In genomic region chr11:105362041-105362765, GRCm38 (mm10) we compare ENCODE assay signal across 10 mouse cellular contexts.
DNase-seq lines count a peak whose midpoint lies in the region; ATAC-seq and TF ChIP-seq lines count a peak whose summit lies in the region.
"Had no signal": no experiment of that assay in that cellular context is flagged by ENCODE, and none has a peak within 500 bp of the region (broad histone marks: within the 10 kb centered on the region; RNA-seq: fewer than 3 reads in every experiment).

No protein-coding gene starts in this region.

- WGBS in forebrain, embryonic 16.5 days = 82% methylated on average over 4 of the region's 4 CpGs
- 72% methylated on average over 4 of the region's 4 CpGs for WGBS in forebrain, postnatal 0 days
- 78% methylated on average over 4 of the region's 4 CpGs for WGBS in kidney, embryonic 15.5 days
- 82% methylated on average over 4 of the region's 4 CpGs for WGBS in kidney, embryonic 16.5 days
- 77% methylated on average over 4 of the region's 4 CpGs for WGBS in midbrain, postnatal 0 days
- WGBS in midbrain, embryonic 16.5 days = 88% methylated on average over 4 of the region's 4 CpGs
- 84% methylated on average over 4 of the region's 4 CpGs for WGBS in liver, postnatal 0 days (ENCODE audit: insufficient replicate concordance)

- TF ChIP-seq CTCF in forebrain, postnatal 0 days (IDR thresholded peaks at IDR 0.05; ENCODE audit: low read depth) = no peak
- TF ChIP-seq CTCF in midbrain, postnatal 0 days (IDR thresholded peaks at IDR 0.05) = no peak
- TF ChIP-seq CTCF in liver, postnatal 0 days (IDR thresholded peaks at IDR 0.05; ENCODE audit: low read depth) = no peak

- H3K4me3 ChIP-seq in forebrain, embryonic 16.5 days (replicated peaks; ENCODE audit: low read length) = no peak overlapping the region
- no peak overlapping the region for H3K4me3 ChIP-seq in forebrain, postnatal 0 days (ENCODE audit: low read depth, low read length)
- 0 out of 2 replicates have a peak overlapping the region, but pooled peaks have one; percentile 60 for H3K4me3 ChIP-seq in kidney, embryonic 15.5 days (replicated peaks)
- H3K4me3 ChIP-seq in kidney, embryonic 16.5 days (ENCODE audit: low read length) = no peak overlapping the region
- H3K4me3 ChIP-seq in midbrain, postnatal 0 days (ENCODE audit: low read depth, low read length) = no peak overlapping the region
- no peak overlapping the region for H3K4me3 ChIP-seq in midbrain, embryonic 16.5 days (ENCODE audit: low read depth, low read length)
- no peak overlapping the region for H3K4me3 ChIP-seq in liver, postnatal 0 days (ENCODE audit: low read depth, low read length)

- no peaks in the 10 kb centered on the region for H3K9me3 ChIP-seq in forebrain, embryonic 16.5 days (ENCODE audit: control insufficient read depth, low read length)
- H3K9me3 ChIP-seq in forebrain, postnatal 0 days (ENCODE audit: low read length) = no peaks in the 10 kb centered on the region
- H3K9me3 ChIP-seq in kidney, embryonic 15.5 days (replicated peaks) = no peaks in the 10 kb centered on the region
- no peaks in the 10 kb centered on the region for H3K9me3 ChIP-seq in kidney, embryonic 16.5 days (ENCODE audit: low read length)
- no peaks in the 10 kb centered on the region for H3K9me3 ChIP-seq in midbrain, postnatal 0 days (ENCODE audit: low read length)
- H3K9me3 ChIP-seq in midbrain, embryonic 16.5 days (replicated peaks; ENCODE audit: control insufficient read depth, low read length, poor library complexity, severe bottlenecking) = no peaks in the 10 kb centered on the region
- H3K9me3 ChIP-seq in liver, postnatal 0 days (ENCODE audit: low read length) = no peaks in the 10 kb centered on the region
- H3K9me3 ChIP-seq: limb, embryonic 12.5 days; neural tube, embryonic 12.5 days had no signal

- H3K9ac ChIP-seq in forebrain, embryonic 16.5 days (replicated peaks; ENCODE audit: low read depth, low read length) = no peak overlapping the region
- no peak overlapping the region for H3K9ac ChIP-seq in forebrain, postnatal 0 days
- H3K9ac ChIP-seq in kidney, embryonic 15.5 days = no peak overlapping the region
- no peak overlapping the region for H3K9ac ChIP-seq in kidney, embryonic 16.5 days (replicated peaks; ENCODE audit: low read length)
- H3K9ac ChIP-seq in midbrain, postnatal 0 days (replicated peaks; ENCODE audit: low read length, poor library complexity, severe bottlenecking) = no peak overlapping the region
- H3K9ac ChIP-seq in midbrain, embryonic 16.5 days (ENCODE audit: low read depth, low read length) = no peak overlapping the region
- no peak overlapping the region for H3K9ac ChIP-seq in liver, postnatal 0 days (replicated peaks)

- no peaks in the 10 kb centered on the region for H3K36me3 ChIP-seq in forebrain, embryonic 16.5 days (ENCODE audit: control insufficient read depth, insufficient read depth)
- H3K36me3 ChIP-seq in forebrain, postnatal 0 days (ENCODE audit: insufficient read depth) = no peaks in the 10 kb centered on the region
- no peaks in the 10 kb centered on the region for H3K36me3 ChIP-seq in kidney, embryonic 15.5 days
- H3K36me3 ChIP-seq in kidney, embryonic 16.5 days (ENCODE audit: insufficient read depth, low read length) = no peaks in the 10 kb centered on the region
- H3K36me3 ChIP-seq in midbrain, postnatal 0 days (ENCODE audit: insufficient read depth, low read length) = no peaks in the 10 kb centered on the region
- no peaks in the 10 kb centered on the region for H3K36me3 ChIP-seq in midbrain, embryonic 16.5 days (ENCODE audit: control insufficient read depth, insufficient read depth, low read length)
- H3K36me3 ChIP-seq in liver, postnatal 0 days (replicated peaks; ENCODE audit: insufficient read depth, low read length) = no peaks in the 10 kb centered on the region
- H3K36me3 ChIP-seq: limb, embryonic 12.5 days; neural tube, embryonic 12.5 days had no signal

- peak; percentile 52 for TF ChIP-seq EP300 in liver, postnatal 0 days (IDR thresholded peaks at IDR 0.05; ENCODE audit: low read depth)

- H3K4me1 ChIP-seq in forebrain, embryonic 16.5 days (replicated peaks; ENCODE audit: control insufficient read depth, insufficient read depth, low read length) = peaks cover 27% of the 10 kb centered on the region
- H3K4me1 ChIP-seq in forebrain, postnatal 0 days (ENCODE audit: insufficient read depth) = peaks cover 18% of the 10 kb centered on the region
- H3K4me1 ChIP-seq in kidney, embryonic 15.5 days = peaks cover 39% of the 10 kb centered on the region
- peaks cover 26% of the 10 kb centered on the region for H3K4me1 ChIP-seq in kidney, embryonic 16.5 days (ENCODE audit: insufficient read depth, low read length)
- peaks cover 10% of the 10 kb centered on the region; the same call in 1 of the 2 replicates for H3K4me1 ChIP-seq in midbrain, postnatal 0 days (ENCODE audit: insufficient read depth, low read length)
- H3K4me1 ChIP-seq in midbrain, embryonic 16.5 days (ENCODE audit: control insufficient read depth, insufficient read depth, low read length) = peaks cover 22% of the 10 kb centered on the region
- peaks cover 42% of the 10 kb centered on the region for H3K4me1 ChIP-seq in liver, postnatal 0 days (ENCODE audit: insufficient read depth)

- no peak overlapping the region for H3K4me2 ChIP-seq in forebrain, embryonic 16.5 days (ENCODE audit: low read length)
- H3K4me2 ChIP-seq in forebrain, postnatal 0 days (ENCODE audit: low read depth) = no peak overlapping the region
- no peak overlapping the region for H3K4me2 ChIP-seq in kidney, embryonic 15.5 days
- H3K4me2 ChIP-seq in kidney, embryonic 16.5 days (replicated peaks; ENCODE audit: low read depth, low read length) = no peak overlapping the region
- no peak overlapping the region for H3K4me2 ChIP-seq in midbrain, postnatal 0 days (ENCODE audit: low read depth, low read length, poor library complexity, severe bottlenecking)
- H3K4me2 ChIP-seq in midbrain, embryonic 16.5 days (ENCODE audit: low read length) = no peak overlapping the region
- 0 out of 2 replicates have a peak overlapping the region, but pooled peaks have one; percentile 89 for H3K4me2 ChIP-seq in liver, postnatal 0 days (ENCODE audit: low read depth, low read length)

- no peak overlapping the region for H3K27ac ChIP-seq in forebrain, embryonic 16.5 days (ENCODE audit: low read length)
- no peak overlapping the region for H3K27ac ChIP-seq in forebrain, postnatal 0 days (ENCODE audit: low read depth, low read length)
- no peak overlapping the region for H3K27ac ChIP-seq in kidney, embryonic 15.5 days
- no peak overlapping the region for H3K27ac ChIP-seq in kidney, embryonic 16.5 days (ENCODE audit: low read length)
- no peak overlapping the region for H3K27ac ChIP-seq in midbrain, postnatal 0 days (ENCODE audit: low read depth, low read length)
- no peak overlapping the region for H3K27ac ChIP-seq in midbrain, embryonic 16.5 days (ENCODE audit: low read length)
- no peak overlapping the region for H3K27ac ChIP-seq in liver, postnatal 0 days (ENCODE audit: low read depth)
- H3K27ac ChIP-seq: limb, embryonic 12.5 days; neural tube, embryonic 12.5 days had no signal

- no peak for DNase-seq in forebrain, postnatal 0 days
- DNase-seq in midbrain, postnatal 0 days (ENCODE audit: low spot score) = peak; percentile 26
- no peak for DNase-seq in liver, postnatal 0 days
- DNase-seq in thymus, postnatal 25 days = no peak

- ATAC-seq in forebrain, embryonic 16.5 days = peak; percentile 17
- no peak for ATAC-seq in forebrain, postnatal 0 days
- no peak for ATAC-seq in kidney, embryonic 15.5 days (replicated peaks; ENCODE audit: low FRiP score)
- ATAC-seq in kidney, embryonic 16.5 days (ENCODE audit: low FRiP score, low TSS enrichment) = no peak
- ATAC-seq in midbrain, postnatal 0 days (ENCODE audit: low FRiP score) = no peak
- ATAC-seq in midbrain, embryonic 16.5 days = no peak
- no peak for ATAC-seq in liver, postnatal 0 days

- H3K27me3 ChIP-seq in forebrain, embryonic 16.5 days (replicated peaks; ENCODE audit: control insufficient read depth, insufficient read depth, low read length) = no peaks in the 10 kb centered on the region
- H3K27me3 ChIP-seq in forebrain, postnatal 0 days (ENCODE audit: insufficient read depth, low read length) = no peaks in the 10 kb centered on the region
- no peaks in the 10 kb centered on the region; the same call in 1 of the 2 replicates for H3K27me3 ChIP-seq in kidney, embryonic 15.5 days
- H3K27me3 ChIP-seq in kidney, embryonic 16.5 days (ENCODE audit: insufficient read depth, low read length) = no peaks in the 10 kb centered on the region
- H3K27me3 ChIP-seq in midbrain, postnatal 0 days (ENCODE audit: insufficient read depth, low read length) = no peaks in the 10 kb centered on the region
- no peaks in the 10 kb centered on the region for H3K27me3 ChIP-seq in midbrain, embryonic 16.5 days (ENCODE audit: control insufficient read depth, insufficient read depth, low read depth, low read length)
- peaks cover 9% of the 10 kb centered on the region; the same call in 1 of the 2 replicates for H3K27me3 ChIP-seq in liver, postnatal 0 days (ENCODE audit: insufficient read depth, low read length)
